Mouse (Mus musculus): ENCODE results near the gene Pfdn6. TPM values are rescaled to one million over a fixed set of nuclear protein-coding genes. Genes with fewer than 3 reads are reported as not detected.
A peak's percentile ranks its signal among the peaks of the same experiment; 100 is the strongest.

Gene Pfdn6
- polyA plus RNA-seq, 1 experiment, result 29.8 TPM

- peak; percentile 94 for DNase-seq
- Histone ChIP-seq H3K4me3 (ENCODE audit: control insufficient read depth, insufficient read depth, low read length) (peak within 1 kb of the TSS; percentile 75), H3K4me1 (replicated peaks; ENCODE audit: control insufficient read depth, insufficient read depth, low read length) (peaks cover 18% of the 10 kb centered on the region), H3K27ac (ENCODE audit: control insufficient read depth, insufficient read depth, low read length) (peak within 1 kb of the TSS; percentile 93), H3K36me3 (ENCODE audit: control insufficient read depth, insufficient read depth, low read length) (peaks cover 6% of the 10 kb centered on the region; the same call in 1 of the 2 replicates), H3K27me3 (ENCODE audit: control insufficient read depth, insufficient read depth, low read length) (no peaks in the 10 kb centered on the region)
- under 1% methylated on average over 79 of the region's 80 CpGs for WGBS
- 0 out of 2 replicates have a peak, but pooled peaks have one; percentile 51 for TF ChIP-seq CTCF (IDR thresholded peaks at IDR 0.05; ENCODE audit: borderline replicate concordance, control insufficient read depth, extremely low read depth, insufficient read depth, low read length, poor library complexity)
- no peak for TF ChIP-seq POLR2A (IDR thresholded peaks at IDR 0.05; ENCODE audit: control insufficient read depth, extremely low read depth, insufficient read depth, low read length, poor library complexity)
Observed at GRCm38 (mm10) chr17:33929371-33930279, 10.5 kb downstream of the Pfdn6 start, which contains the start of gene Rgl2. Gene Rgl2, plus strand, starts transcription at chr17:33929543.

- TF ChIP-seq CTCF (IDR thresholded peaks at IDR 0.05; ENCODE audit: borderline replicate concordance, control insufficient read depth, extremely low read depth, insufficient read depth, low read length, poor library complexity) (no peak), POLR2A (IDR thresholded peaks at IDR 0.05; ENCODE audit: control insufficient read depth, extremely low read depth, insufficient read depth, low read length, poor library complexity) (no peak)
- peaks cover 5% of the 10 kb centered on the region; the same call in 1 of the 2 replicates for H3K36me3 ChIP-seq (ENCODE audit: control insufficient read depth, insufficient read depth, low read length)
- H3K4me1 ChIP-seq (replicated peaks; ENCODE audit: control insufficient read depth, insufficient read depth, low read length), result peaks cover 18% of the 10 kb centered on the region
- no peak overlapping the region for H3K4me3 ChIP-seq (ENCODE audit: control insufficient read depth, insufficient read depth, low read length)
- 85% methylated on average over 21 of the region's 21 CpGs for WGBS
- no peak overlapping the region for H3K27ac ChIP-seq (ENCODE audit: control insufficient read depth, insufficient read depth, low read length)
- no peaks in the 10 kb centered on the region for H3K27me3 ChIP-seq (ENCODE audit: control insufficient read depth, insufficient read depth, low read length)
- DNase-seq, result no peak
Observed at GRCm38 (mm10) chr17:33928251-33928947, 11.7 kb downstream of the Pfdn6 start.

GRCm38 (mm10) chr17:33926207-33926932, 13.8 kb downstream of the Pfdn6 start:
- Histone ChIP-seq H3K36me3 (ENCODE audit: control insufficient read depth, insufficient read depth, low read length) (no peaks in the 10 kb centered on the region), H3K4me1 (replicated peaks; ENCODE audit: control insufficient read depth, insufficient read depth, low read length) (peaks cover 15% of the 10 kb centered on the region), H3K4me3 (ENCODE audit: control insufficient read depth, insufficient read depth, low read length) (no peak overlapping the region), H3K27ac (ENCODE audit: control insufficient read depth, insufficient read depth, low read length) (no peak overlapping the region), H3K27me3 (ENCODE audit: control insufficient read depth, insufficient read depth, low read length) (no peaks in the 10 kb centered on the region)
- DNase-seq, result no peak
- 93% methylated on average over 17 of the region's 17 CpGs for WGBS
- TF ChIP-seq CTCF (IDR thresholded peaks at IDR 0.05; ENCODE audit: borderline replicate concordance, control insufficient read depth, extremely low read depth, insufficient read depth, low read length, poor library complexity) (no peak), POLR2A (IDR thresholded peaks at IDR 0.05; ENCODE audit: control insufficient read depth, extremely low read depth, insufficient read depth, low read length, poor library complexity) (no peak)

GRCm38 (mm10) chr17:33925406-33926116, 14.6 kb downstream of the Pfdn6 start:
- no peak overlapping the region for H3K4me3 ChIP-seq (ENCODE audit: control insufficient read depth, insufficient read depth, low read length)
- 97% methylated on average over 21 of the region's 21 CpGs for whole genome bisulfite sequencing
- TF ChIP-seq CTCF (IDR thresholded peaks at IDR 0.05; ENCODE audit: borderline replicate concordance, control insufficient read depth, extremely low read depth, insufficient read depth, low read length, poor library complexity) (no peak), POLR2A (IDR thresholded peaks at IDR 0.05; ENCODE audit: control insufficient read depth, extremely low read depth, insufficient read depth, low read length, poor library complexity) (no peak)
- H3K27me3 ChIP-seq (ENCODE audit: control insufficient read depth, insufficient read depth, low read length), result no peaks in the 10 kb centered on the region
- DNase-seq, result no peak
- no peaks in the 10 kb centered on the region for H3K36me3 ChIP-seq (ENCODE audit: control insufficient read depth, insufficient read depth, low read length)
- H3K27ac ChIP-seq (ENCODE audit: control insufficient read depth, insufficient read depth, low read length), result no peak overlapping the region
- peaks cover 9% of the 10 kb centered on the region for H3K4me1 ChIP-seq (replicated peaks; ENCODE audit: control insufficient read depth, insufficient read depth, low read length)

GRCm38 (mm10) chr17:33924577-33925283, 15.4 kb downstream of the Pfdn6 start:
- peaks cover 8% of the 10 kb centered on the region for H3K4me1 ChIP-seq (replicated peaks; ENCODE audit: control insufficient read depth, insufficient read depth, low read length)
- H3K36me3 ChIP-seq (ENCODE audit: control insufficient read depth, insufficient read depth, low read length), result no peaks in the 10 kb centered on the region
- peak; percentile 50 for DNase-seq
- no peak overlapping the region for H3K27ac ChIP-seq (ENCODE audit: control insufficient read depth, insufficient read depth, low read length)
- H3K27me3 ChIP-seq (ENCODE audit: control insufficient read depth, insufficient read depth, low read length), result no peaks in the 10 kb centered on the region
- no peak overlapping the region for H3K4me3 ChIP-seq (ENCODE audit: control insufficient read depth, insufficient read depth, low read length)
- TF ChIP-seq CTCF (IDR thresholded peaks at IDR 0.05; ENCODE audit: borderline replicate concordance, control insufficient read depth, extremely low read depth, insufficient read depth, low read length, poor library complexity), result no peak
- TF ChIP-seq POLR2A (IDR thresholded peaks at IDR 0.05; ENCODE audit: control insufficient read depth, extremely low read depth, insufficient read depth, low read length, poor library complexity), result no peak
- WGBS, result 95% methylated on average over 10 of the region's 10 CpGs
